Mouse (Mus musculus): ENCODE data around the gene Cdc6. TPM values are rescaled to one million over a fixed set of nuclear protein-coding genes. Genes with fewer than 3 reads are reported as not detected.

Gene Cdc6
- total and polyA plus RNA-seq, 3 experiments: 4.1 to 63.4 (median 60.7) TPM

DNA sequence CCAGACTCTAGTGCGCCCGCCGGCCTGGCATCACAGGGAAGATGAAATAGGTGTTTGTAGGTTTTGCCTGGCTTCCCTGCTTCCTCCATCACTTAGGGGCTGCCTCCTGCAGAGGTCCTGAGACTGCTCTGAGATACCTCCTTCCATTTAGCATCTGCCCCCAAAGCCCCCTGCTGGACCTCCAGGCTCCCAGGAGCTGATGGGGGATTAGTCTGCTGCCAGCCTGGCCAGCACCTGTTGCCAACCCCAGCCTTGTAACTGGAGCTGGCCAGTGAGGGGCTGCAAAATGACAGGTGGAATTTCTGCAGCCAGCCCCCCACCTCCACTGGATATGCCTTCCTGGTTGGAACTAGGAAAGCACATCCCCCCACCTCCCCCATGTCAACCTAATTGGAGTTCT, 33.2 kb downstream of the Cdc6 start:
- peak overlapping the region; percentile 81 for H3K4me3 ChIP-seq (ENCODE audit: low read depth, low read length)
- DNase-seq (ENCODE audit: low spot score) (no peak), ATAC-seq (ENCODE audit: extremely low read depth, insufficient number of reproducible peaks, low FRiP score, poor library complexity, severe bottlenecking) (no peak)
- H3K9me3 ChIP-seq (replicated peaks): no peaks in the 10 kb centered on the region
- H3K36me3 ChIP-seq (replicated peaks): peaks cover 42% of the 10 kb centered on the region
- H3K27me3 ChIP-seq (ENCODE audit: insufficient read depth, low read length): peaks cover 9% of the 10 kb centered on the region
- H3K4me1 ChIP-seq (ENCODE audit: insufficient read depth, low read depth, low read length): peaks cover 98% of the 10 kb centered on the region
- no peak for TF ChIP-seq CTCF (IDR thresholded peaks at IDR 0.05; ENCODE audit: low read depth, low read length)
- no peak for TF ChIP-seq GATA1 (IDR thresholded peaks at IDR 0.05; ENCODE audit: borderline replicate concordance, low read length)
- TF ChIP-seq POLR2AphosphoS5 (IDR thresholded peaks at IDR 0.05; ENCODE audit: insufficient replicate concordance, low read depth, low read length): no peak
- TF ChIP-seq GATA2 (IDR thresholded peaks at IDR 0.05; ENCODE audit: borderline replicate concordance, low read depth, low read length): no peak
- TF ChIP-seq TAL1 (conservative IDR thresholded peaks at IDR 0.05; ENCODE audit: low read depth, low read length): no peak

DNA sequence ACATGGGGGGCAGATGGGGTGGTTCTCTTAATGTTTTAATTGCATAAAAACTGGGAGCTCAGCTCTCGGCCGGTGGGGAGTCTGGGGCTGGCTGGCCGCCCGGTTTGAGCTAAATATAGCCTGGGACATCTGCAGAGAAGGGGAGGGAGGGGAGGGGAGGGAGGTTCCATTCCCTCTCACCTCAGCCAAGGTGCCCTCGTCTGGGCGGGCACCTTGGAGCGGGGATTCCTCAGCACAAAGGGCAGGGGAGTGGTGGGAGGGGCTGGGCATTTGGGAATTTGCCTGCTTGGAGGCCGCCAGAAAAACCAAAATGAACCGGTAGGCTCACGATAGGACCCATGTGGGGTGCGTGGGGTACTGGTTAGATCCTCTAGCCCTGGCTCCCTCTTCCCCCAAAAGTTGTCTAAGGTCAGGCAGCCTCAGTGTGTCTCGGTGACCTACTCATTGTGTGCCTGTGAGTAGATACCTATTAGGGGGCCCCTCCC, 33.8 kb downstream of the Cdc6 start:
- Histone ChIP-seq H3K9me3 (replicated peaks) (no peaks in the 10 kb centered on the region), H3K4me1 (ENCODE audit: insufficient read depth, low read depth, low read length) (peaks cover 98% of the 10 kb centered on the region), H3K4me3 (ENCODE audit: low read depth, low read length) (peak overlapping the region; percentile 81), H3K27me3 (ENCODE audit: insufficient read depth, low read length) (peaks cover 3% of the 10 kb centered on the region; the same call in 1 of the 2 replicates), H3K36me3 (replicated peaks) (peaks cover 47% of the 10 kb centered on the region)
- TF ChIP-seq GATA2 (IDR thresholded peaks at IDR 0.05; ENCODE audit: borderline replicate concordance, low read depth, low read length) (no peak), GATA1 (IDR thresholded peaks at IDR 0.05; ENCODE audit: borderline replicate concordance, low read length) (no peak), CTCF (IDR thresholded peaks at IDR 0.05; ENCODE audit: low read depth, low read length) (no peak)
- no peak for ATAC-seq (ENCODE audit: extremely low read depth, insufficient number of reproducible peaks, low FRiP score, poor library complexity, severe bottlenecking)
- no peak for DNase-seq (ENCODE audit: low spot score)

DNA sequence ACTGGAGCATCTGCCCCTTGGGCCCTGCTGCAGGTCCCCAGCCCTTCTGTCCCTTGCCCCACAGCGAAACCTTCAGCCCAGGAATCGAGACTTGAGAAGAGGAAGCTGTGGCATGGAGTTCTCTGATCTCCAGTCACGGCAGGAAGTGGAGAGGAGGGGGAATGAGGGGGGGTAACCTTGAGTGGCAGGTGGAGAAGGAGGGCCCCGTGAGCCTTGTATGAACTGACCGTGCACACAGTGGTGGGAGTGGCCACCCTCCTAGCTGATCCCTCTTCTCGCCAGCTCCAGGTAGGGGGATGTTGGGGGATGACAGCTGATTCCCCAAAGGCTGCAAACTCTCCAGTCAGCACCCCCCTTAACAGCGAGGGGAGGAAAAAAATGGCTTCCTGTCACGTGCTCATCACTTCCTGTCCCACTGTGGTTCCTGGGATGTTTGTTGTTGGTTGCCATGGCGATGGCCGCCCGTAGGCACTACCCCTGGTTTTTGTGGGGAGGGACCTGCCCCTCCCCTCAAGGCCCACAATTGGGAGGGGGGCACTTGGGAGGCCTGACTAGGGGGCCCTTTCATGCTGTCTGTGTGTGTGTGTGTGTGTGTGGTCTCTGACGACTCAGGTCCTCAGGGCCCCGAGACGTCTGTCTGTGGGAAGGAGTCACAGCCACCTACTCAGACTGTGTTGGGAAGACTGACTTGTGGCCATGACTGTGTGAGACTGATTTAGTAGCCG, 34.4 kb downstream of the Cdc6 start:
- DNase-seq (ENCODE audit: low spot score) (peak; percentile 84), ATAC-seq (ENCODE audit: extremely low read depth, insufficient number of reproducible peaks, low FRiP score, poor library complexity, severe bottlenecking) (peak; percentile 57)
- peaks cover 49% of the 10 kb centered on the region for H3K36me3 ChIP-seq (replicated peaks)
- TF ChIP-seq CTCF (IDR thresholded peaks at IDR 0.05; ENCODE audit: low read depth, low read length): no peak
- TF ChIP-seq POLR2AphosphoS5 (IDR thresholded peaks at IDR 0.05; ENCODE audit: insufficient replicate concordance, low read depth, low read length): no peak
- TF ChIP-seq GATA1 (IDR thresholded peaks at IDR 0.05; ENCODE audit: borderline replicate concordance, low read length): no peak
- TF ChIP-seq GATA2 (IDR thresholded peaks at IDR 0.05; ENCODE audit: borderline replicate concordance, low read depth, low read length): no peak
- no peak for TF ChIP-seq TAL1 (conservative IDR thresholded peaks at IDR 0.05; ENCODE audit: low read depth, low read length)
- no peaks in the 10 kb centered on the region for H3K9me3 ChIP-seq (replicated peaks)
- H3K4me3 ChIP-seq (ENCODE audit: low read depth, low read length): peak overlapping the region; percentile 81
- H3K27me3 ChIP-seq (ENCODE audit: insufficient read depth, low read length): no peaks in the 10 kb centered on the region
- peaks cover 95% of the 10 kb centered on the region for H3K4me1 ChIP-seq (ENCODE audit: insufficient read depth, low read depth, low read length)

DNA sequence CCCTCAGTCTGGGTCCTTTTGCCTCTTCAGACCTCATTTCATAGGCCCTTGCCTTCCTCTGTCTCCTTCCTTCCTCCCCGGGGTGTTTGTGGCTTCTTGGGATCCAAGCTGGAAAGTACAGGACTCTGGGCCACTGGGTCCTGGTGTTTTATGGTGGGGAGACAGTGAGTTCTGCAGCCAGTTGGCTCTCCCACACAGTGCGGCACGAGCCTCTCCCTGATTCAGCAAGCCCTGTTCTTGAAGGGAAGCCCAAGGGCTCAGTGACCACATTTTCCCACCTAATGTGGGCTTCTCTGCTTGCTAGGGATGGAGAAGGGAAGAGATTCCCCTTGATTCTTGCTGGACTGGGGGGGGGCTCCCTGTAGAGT, 34.9 kb downstream of the Cdc6 start:
- DNase-seq (ENCODE audit: low spot score) (no peak), ATAC-seq (ENCODE audit: extremely low read depth, insufficient number of reproducible peaks, low FRiP score, poor library complexity, severe bottlenecking) (no peak)
- peaks cover 98% of the 10 kb centered on the region for H3K4me1 ChIP-seq (ENCODE audit: insufficient read depth, low read depth, low read length)
- TF ChIP-seq GATA1 (IDR thresholded peaks at IDR 0.05; ENCODE audit: borderline replicate concordance, low read length): no peak
- TF ChIP-seq CTCF (IDR thresholded peaks at IDR 0.05; ENCODE audit: low read depth, low read length): no peak
- TF ChIP-seq GATA2 (IDR thresholded peaks at IDR 0.05; ENCODE audit: borderline replicate concordance, low read depth, low read length): no peak
- TF ChIP-seq TAL1 (conservative IDR thresholded peaks at IDR 0.05; ENCODE audit: low read depth, low read length): no peak
- TF ChIP-seq POLR2AphosphoS5 (IDR thresholded peaks at IDR 0.05; ENCODE audit: insufficient replicate concordance, low read depth, low read length): no peak
- H3K27me3 ChIP-seq (ENCODE audit: insufficient read depth, low read length): no peaks in the 10 kb centered on the region
- H3K4me3 ChIP-seq (ENCODE audit: low read depth, low read length): peak overlapping the region; percentile 81; the same call in 1 of the 2 replicates
- no peaks in the 10 kb centered on the region for H3K9me3 ChIP-seq (replicated peaks)
- H3K36me3 ChIP-seq (replicated peaks): peaks cover 50% of the 10 kb centered on the region

DNA sequence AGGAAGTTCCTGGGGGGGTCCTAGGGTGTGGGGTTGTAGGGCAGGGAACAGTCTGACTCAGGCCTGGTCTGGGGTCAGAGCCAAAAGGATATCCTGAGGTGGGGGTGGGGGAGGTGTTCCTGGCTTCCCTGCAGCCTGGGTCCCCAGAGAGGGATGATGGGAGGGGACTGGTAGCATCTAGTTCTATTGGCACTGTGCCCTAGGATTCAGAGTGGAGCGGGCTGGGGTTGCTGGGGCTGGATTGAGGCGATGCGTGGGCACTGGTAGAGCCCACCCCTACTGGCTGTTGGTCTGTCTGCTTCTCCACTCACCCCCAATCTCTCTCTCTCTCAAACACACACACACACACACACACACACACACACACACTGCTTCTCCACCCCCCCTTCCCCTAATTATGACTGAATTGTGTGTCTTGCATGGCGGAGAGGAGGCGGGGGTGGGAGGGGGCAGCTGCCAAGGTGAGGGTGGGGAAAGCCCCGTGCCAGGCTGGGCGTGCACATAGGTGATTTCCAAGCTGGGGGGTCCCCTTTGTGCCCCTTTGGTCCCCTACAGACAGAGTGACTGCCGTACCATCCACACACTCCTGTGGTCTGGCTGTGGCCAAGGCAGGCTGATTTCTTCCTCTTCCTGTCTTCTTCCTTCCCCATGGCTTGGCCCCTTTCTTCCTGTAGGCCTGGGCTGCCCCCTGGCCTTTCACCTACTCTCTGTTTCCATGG, 35.5 kb downstream of the Cdc6 start:
- Histone ChIP-seq H3K4me1 (ENCODE audit: insufficient read depth, low read depth, low read length) (peaks cover 98% of the 10 kb centered on the region), H3K4me3 (ENCODE audit: low read depth, low read length) (peak overlapping the region; percentile 81; the same call in 1 of the 2 replicates), H3K36me3 (replicated peaks) (peaks cover 50% of the 10 kb centered on the region), H3K9me3 (replicated peaks) (no peaks in the 10 kb centered on the region), H3K27me3 (ENCODE audit: insufficient read depth, low read length) (no peaks in the 10 kb centered on the region)
- ATAC-seq (ENCODE audit: extremely low read depth, insufficient number of reproducible peaks, low FRiP score, poor library complexity, severe bottlenecking): no peak
- no peak for TF ChIP-seq GATA2 (IDR thresholded peaks at IDR 0.05; ENCODE audit: borderline replicate concordance, low read depth, low read length)
- no peak for TF ChIP-seq GATA1 (IDR thresholded peaks at IDR 0.05; ENCODE audit: borderline replicate concordance, low read length)
- no peak for TF ChIP-seq CTCF (IDR thresholded peaks at IDR 0.05; ENCODE audit: low read depth, low read length)
- TF ChIP-seq TAL1 (conservative IDR thresholded peaks at IDR 0.05; ENCODE audit: low read depth, low read length): no peak
- TF ChIP-seq POLR2AphosphoS5 (IDR thresholded peaks at IDR 0.05; ENCODE audit: insufficient replicate concordance, low read depth, low read length): no peak
- DNase-seq (ENCODE audit: low spot score): no peak

DNA sequence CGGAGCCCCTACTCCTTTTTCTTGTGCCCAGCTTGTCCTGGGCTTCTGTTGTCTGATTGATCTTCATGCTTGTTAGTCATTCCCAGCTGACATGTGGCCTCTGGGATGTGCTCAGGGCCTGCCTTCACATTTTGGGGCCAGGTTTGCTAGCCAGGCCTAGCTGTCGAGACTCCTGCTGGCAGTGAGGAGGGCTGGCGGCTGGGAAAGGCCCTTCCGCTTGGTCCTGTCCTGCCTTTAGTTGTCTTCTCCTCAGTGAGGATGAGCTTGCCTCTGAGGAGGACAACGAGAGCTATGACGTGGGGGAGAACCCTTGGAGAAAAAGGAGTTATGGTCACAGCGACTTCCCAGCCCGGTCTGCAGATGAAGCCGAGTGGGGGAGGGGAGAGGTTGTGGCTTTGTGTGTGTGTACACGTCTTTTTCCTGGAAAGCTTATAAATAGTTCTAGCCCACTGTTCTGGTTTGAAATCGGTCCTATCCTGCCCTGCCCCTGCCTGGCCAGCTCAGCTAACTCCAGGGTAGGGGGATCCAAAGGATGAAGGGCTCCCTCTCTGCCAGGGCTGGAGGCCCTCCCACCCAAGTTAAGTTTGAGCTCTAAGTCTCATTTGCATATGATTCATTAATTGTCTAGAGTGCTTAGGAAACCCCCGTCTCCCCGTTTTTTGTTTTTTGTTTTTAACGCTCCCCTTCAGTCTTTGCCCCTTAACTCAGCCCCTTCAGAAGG, 36.3 kb downstream of the Cdc6 start:
- no peak for DNase-seq (ENCODE audit: low spot score)
- H3K4me1 ChIP-seq (ENCODE audit: insufficient read depth, low read depth, low read length): peaks cover 98% of the 10 kb centered on the region
- peak overlapping the region; percentile 81; the same call in 1 of the 2 replicates for H3K4me3 ChIP-seq (ENCODE audit: low read depth, low read length)
- H3K36me3 ChIP-seq (replicated peaks): peaks cover 48% of the 10 kb centered on the region
- no peaks in the 10 kb centered on the region for H3K27me3 ChIP-seq (ENCODE audit: insufficient read depth, low read length)
- H3K9me3 ChIP-seq (replicated peaks): no peaks in the 10 kb centered on the region
- no peak for TF ChIP-seq POLR2AphosphoS5 (IDR thresholded peaks at IDR 0.05; ENCODE audit: insufficient replicate concordance, low read depth, low read length)
- ATAC-seq (ENCODE audit: extremely low read depth, insufficient number of reproducible peaks, low FRiP score, poor library complexity, severe bottlenecking): no peak
